Mouse (Mus musculus): ENCODE data around the gene Cep57. TPM values are rescaled to one million over a fixed set of nuclear protein-coding genes. Genes with fewer than 3 reads are reported as not detected.

Cep57 gene
- total RNA-seq (2014; rRNA removed) = 17.3 and 26.2 TPM in 2 replicates
- polyA plus RNA-seq (2015; fragmentation: Nextera tagmentation; extraction: Ambion mirVana) = 38.7 and 38.9 TPM in 2 replicates

DNA sequence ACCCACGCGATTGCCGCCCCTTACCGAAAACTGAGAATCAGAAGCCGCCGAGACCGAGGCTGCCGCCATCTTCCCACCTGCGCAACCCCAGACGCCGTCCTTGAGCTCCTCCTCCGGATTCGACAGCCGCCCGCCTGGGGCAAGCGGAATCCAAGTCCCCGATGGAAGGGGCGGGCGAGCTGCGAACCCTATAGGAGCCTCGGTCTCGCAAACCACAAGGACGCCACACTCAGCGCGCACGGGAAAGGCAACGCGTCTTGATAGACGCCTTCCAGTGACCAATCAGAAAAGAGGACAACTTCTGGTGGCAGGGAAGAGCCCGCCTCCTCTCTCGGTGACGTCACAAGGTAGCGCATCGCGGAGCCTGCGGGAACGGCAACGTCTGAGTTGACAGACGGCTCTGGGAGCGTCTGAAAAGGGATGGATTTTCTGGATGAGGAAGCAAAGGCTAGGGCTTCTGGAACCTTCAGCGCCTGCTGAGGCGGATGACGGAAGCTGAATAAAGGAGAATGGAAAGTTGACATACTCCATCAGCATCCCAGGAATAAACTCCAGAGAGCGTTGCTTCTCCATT is at the start of gene Cep57:
Gene Cep57, minus strand, starts transcription at position 276 of the 574 bp plus-strand sequence.
- DNase-seq (ENCODE audit: low spot score) = peak; percentile 99
- TF ChIP-seq CTCF (IDR thresholded peaks at IDR 0.05; ENCODE audit: low read depth) = no peak; the same call in 1 of the 2 replicates
- peak within 1 kb of the TSS; percentile 68 for H3K4me2 ChIP-seq (ENCODE audit: low read depth, low read length)

DNA sequence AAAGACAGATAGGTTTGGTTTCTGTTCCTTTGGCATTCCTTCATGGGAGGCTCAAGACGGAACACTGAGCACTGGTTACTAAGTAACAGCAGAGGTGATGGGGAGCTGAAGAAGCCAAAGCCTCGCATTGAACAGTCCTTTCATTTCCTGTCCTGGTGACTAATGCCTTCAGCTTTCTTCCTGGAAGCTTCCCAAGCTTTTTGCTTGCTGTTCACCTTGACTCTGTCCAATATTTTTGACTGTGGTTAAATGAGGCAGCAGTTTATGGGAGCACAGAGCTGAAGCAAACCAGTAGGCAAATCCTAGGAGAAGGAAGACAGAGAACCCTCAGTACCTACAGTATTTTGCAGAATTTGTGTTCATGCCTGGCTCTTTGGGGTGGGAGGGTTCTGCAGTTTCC is 48.4 kb upstream of the Cep57 start:
- Histone ChIP-seq H3K27me3 (ENCODE audit: insufficient read depth, low read length) (no peaks in the 10 kb centered on the region), H3K4me2 (ENCODE audit: low read depth, low read length) (no peak overlapping the region), H3K4me3 (ENCODE audit: low read length) (no peak overlapping the region), H3K4me1 (ENCODE audit: insufficient read depth, low read length) (no peaks in the 10 kb centered on the region), H3K9me3 (ENCODE audit: low read length) (no peaks in the 10 kb centered on the region), H3K36me3 (ENCODE audit: insufficient read depth, low read length) (no peaks in the 10 kb centered on the region), H3K9ac (replicated peaks; ENCODE audit: low read length) (no peak overlapping the region), H3K27ac (no peak overlapping the region)
- TF ChIP-seq CTCF (IDR thresholded peaks at IDR 0.05; ENCODE audit: low read depth) = no peak
- DNase-seq (ENCODE audit: low spot score) (no peak), ATAC-seq (no peak)
- 48% methylated on average over 2 of the region's 2 CpGs for whole genome bisulfite sequencing

More for the DNA sequence above, at the start of gene Cep57:
- Histone ChIP-seq H3K9ac (replicated peaks; ENCODE audit: low read length) (peak within 1 kb of the TSS; percentile 84), H3K4me3 (ENCODE audit: low read length) (peak within 1 kb of the TSS; percentile 89), H3K36me3 (ENCODE audit: insufficient read depth, low read length) (peaks cover 13% of the 10 kb centered on the region), H3K27ac (peak within 1 kb of the TSS; percentile 99), H3K9me3 (ENCODE audit: low read length) (no peaks in the 10 kb centered on the region), H3K4me1 (ENCODE audit: insufficient read depth, low read length) (0 out of 2 replicates have a peak, but pooled peaks cover 7% of the 10 kb centered on the region), H3K27me3 (ENCODE audit: insufficient read depth, low read length) (no peaks in the 10 kb centered on the region)
- under 1% methylated on average over 44 of the region's 44 CpGs for WGBS
- peak; percentile 93 for ATAC-seq

DNA sequence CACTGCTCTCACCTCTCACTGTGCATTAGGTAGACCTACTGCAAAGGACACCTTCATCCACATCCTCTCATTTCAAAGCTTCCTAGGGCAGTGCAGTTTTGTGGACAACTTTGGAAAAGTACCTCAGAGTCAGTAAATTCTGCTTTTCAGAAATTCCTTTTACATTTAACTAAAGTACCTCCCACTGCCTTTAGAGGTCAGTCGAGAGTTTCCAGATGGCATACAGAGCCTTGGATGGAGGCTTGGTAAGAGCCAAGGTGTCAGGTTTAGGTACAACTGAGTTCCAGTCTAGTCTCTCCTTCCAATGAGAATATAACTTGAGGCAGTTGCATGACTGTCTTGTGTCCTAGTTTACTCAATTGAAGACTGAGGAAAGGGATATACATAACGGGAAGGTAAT is 47.5 kb upstream of the Cep57 start:
- WGBS = 51% methylated on average over 2 of the region's 2 CpGs
- Histone ChIP-seq H3K4me2 (ENCODE audit: low read depth, low read length) (no peak overlapping the region), H3K36me3 (ENCODE audit: insufficient read depth, low read length) (no peaks in the 10 kb centered on the region), H3K27ac (no peak overlapping the region), H3K9me3 (ENCODE audit: low read length) (no peaks in the 10 kb centered on the region), H3K4me1 (ENCODE audit: insufficient read depth, low read length) (no peaks in the 10 kb centered on the region), H3K27me3 (ENCODE audit: insufficient read depth, low read length) (no peaks in the 10 kb centered on the region), H3K9ac (replicated peaks; ENCODE audit: low read length) (no peak overlapping the region), H3K4me3 (ENCODE audit: low read length) (no peak overlapping the region)
- ATAC-seq (no peak), DNase-seq (ENCODE audit: low spot score) (no peak)
- peak; percentile 50 for TF ChIP-seq CTCF (IDR thresholded peaks at IDR 0.05; ENCODE audit: low read depth)

DNA sequence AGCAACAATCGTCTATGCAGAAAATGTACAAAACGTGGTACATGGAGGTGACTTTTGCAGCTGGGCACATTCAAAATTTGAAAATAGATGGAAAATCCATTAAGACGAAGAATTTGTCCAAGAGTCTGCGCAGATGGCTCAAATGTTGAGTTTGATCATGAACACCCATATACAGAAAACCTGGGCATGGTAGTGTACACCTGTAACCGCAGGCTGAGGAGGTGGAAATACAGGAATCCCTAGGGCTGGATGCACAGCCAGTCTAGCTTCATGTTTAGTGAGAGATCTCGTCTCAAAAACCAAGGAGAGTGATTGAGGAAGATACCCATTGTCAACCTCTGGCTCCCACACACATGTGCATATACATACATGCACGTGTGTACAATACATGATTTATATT is 44.7 kb upstream of the Cep57 start:
- ATAC-seq = no peak

DNA sequence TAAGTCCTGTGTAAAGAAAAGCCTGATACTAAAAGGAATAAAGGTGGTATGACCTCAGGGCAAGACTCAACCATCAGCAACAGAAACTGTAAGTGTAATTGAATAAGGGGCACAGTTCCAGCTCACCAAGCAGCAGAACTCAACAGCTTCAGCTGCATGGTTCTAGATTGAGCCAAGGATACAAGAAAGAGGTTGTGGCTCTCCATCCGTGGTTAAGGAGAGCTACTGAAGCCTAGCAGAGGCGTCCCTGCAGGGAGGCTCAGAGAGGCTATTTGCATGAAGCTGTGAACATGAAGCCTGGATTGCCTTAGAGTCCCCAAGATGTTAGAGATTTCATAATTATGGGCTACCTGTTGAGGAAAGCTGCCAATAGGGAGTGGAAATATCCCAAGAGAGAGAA is 40.7 kb upstream of the Cep57 start:
- H3K27me3 ChIP-seq (ENCODE audit: insufficient read depth, low read length) = no peaks in the 10 kb centered on the region
- ATAC-seq (no peak), DNase-seq (ENCODE audit: low spot score) (no peak)
- no peaks in the 10 kb centered on the region for H3K4me1 ChIP-seq (ENCODE audit: insufficient read depth, low read length)
- WGBS = 57% methylated on average over 2 of the region's 2 CpGs
- H3K4me2 ChIP-seq (ENCODE audit: low read depth, low read length) = no peak overlapping the region
- no peaks in the 10 kb centered on the region for H3K36me3 ChIP-seq (ENCODE audit: insufficient read depth, low read length)
- no peak for TF ChIP-seq CTCF (IDR thresholded peaks at IDR 0.05; ENCODE audit: low read depth)
- no peak overlapping the region for H3K27ac ChIP-seq
- no peak overlapping the region for H3K4me3 ChIP-seq (ENCODE audit: low read length)
- no peak overlapping the region for H3K9ac ChIP-seq (replicated peaks; ENCODE audit: low read length)
- H3K9me3 ChIP-seq (ENCODE audit: low read length) = no peaks in the 10 kb centered on the region

More for the DNA sequence above, 44.7 kb upstream of the Cep57 start:
- Histone ChIP-seq H3K4me3 (ENCODE audit: low read length) (no peak overlapping the region), H3K4me1 (ENCODE audit: insufficient read depth, low read length) (no peaks in the 10 kb centered on the region), H3K9ac (replicated peaks; ENCODE audit: low read length) (no peak overlapping the region), H3K9me3 (ENCODE audit: low read length) (no peaks in the 10 kb centered on the region), H3K4me2 (ENCODE audit: low read depth, low read length) (no peak overlapping the region), H3K36me3 (ENCODE audit: insufficient read depth, low read length) (no peaks in the 10 kb centered on the region), H3K27ac (no peak overlapping the region), H3K27me3 (ENCODE audit: insufficient read depth, low read length) (no peaks in the 10 kb centered on the region)
- 87% methylated on average over 7 of the region's 7 CpGs for WGBS
- no peak for TF ChIP-seq CTCF (IDR thresholded peaks at IDR 0.05; ENCODE audit: low read depth)
- DNase-seq (ENCODE audit: low spot score) = no peak

DNA sequence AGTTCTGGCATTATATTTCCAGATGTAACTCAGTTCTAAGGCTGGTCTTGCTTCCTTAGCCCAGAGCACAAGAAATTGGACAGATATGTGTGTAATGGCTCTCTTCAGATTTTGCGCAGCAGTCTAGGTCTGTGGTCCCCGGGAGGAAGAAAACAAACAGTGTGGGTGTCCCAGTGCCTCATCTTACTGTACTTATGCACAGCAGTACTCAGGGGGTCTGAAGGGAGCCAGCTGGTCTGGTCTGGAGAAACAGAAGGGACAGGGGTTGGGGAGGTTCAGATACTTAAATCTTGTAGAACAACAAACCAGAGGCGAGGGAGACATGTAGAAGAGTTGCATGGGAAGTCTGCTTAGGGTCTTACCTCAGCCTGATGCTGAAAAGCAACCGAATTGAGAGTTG is 29.9 kb upstream of the Cep57 start:
- no peak for TF ChIP-seq CTCF (IDR thresholded peaks at IDR 0.05; ENCODE audit: low read depth)
- DNase-seq (ENCODE audit: low spot score) = no peak
- no peak overlapping the region for H3K4me3 ChIP-seq (ENCODE audit: low read length)
- H3K9me3 ChIP-seq (ENCODE audit: low read length) = no peaks in the 10 kb centered on the region
- 78% methylated on average over 4 of the region's 4 CpGs for WGBS
- H3K27me3 ChIP-seq (ENCODE audit: insufficient read depth, low read length) = no peaks in the 10 kb centered on the region
- H3K9ac ChIP-seq (replicated peaks; ENCODE audit: low read length) = no peak overlapping the region
- no peaks in the 10 kb centered on the region for H3K36me3 ChIP-seq (ENCODE audit: insufficient read depth, low read length)
- no peak overlapping the region for H3K4me2 ChIP-seq (ENCODE audit: low read depth, low read length)
- H3K27ac ChIP-seq = no peak overlapping the region
- no peaks in the 10 kb centered on the region for H3K4me1 ChIP-seq (ENCODE audit: insufficient read depth, low read length)
- no peak for ATAC-seq

DNA sequence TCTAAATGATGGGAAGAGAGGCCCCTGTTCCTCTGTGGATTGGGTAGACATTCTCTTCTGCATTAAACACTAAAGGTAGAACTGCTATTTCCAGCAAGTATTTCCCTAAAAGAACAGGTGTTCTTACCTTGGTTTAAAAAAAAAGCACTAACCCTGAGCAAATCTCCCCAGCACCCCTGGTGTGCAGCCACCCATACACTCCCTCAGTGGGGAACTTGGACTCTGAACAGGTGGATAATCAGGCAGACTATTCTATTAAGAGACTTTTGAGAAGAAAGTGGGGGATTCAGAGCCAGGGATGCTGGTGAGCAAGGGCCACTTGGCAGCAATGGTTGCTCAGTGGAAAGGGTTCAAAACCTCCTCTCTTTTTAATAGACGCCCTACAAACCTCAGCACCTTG is 29.3 kb upstream of the Cep57 start:
- H3K9me3 ChIP-seq (ENCODE audit: low read length) = no peaks in the 10 kb centered on the region
- H3K4me3 ChIP-seq (ENCODE audit: low read length) = no peak overlapping the region
- H3K27ac ChIP-seq = no peak overlapping the region
- WGBS = 65% methylated on average over 1 of the region's 1 CpGs
- ATAC-seq (no peak), DNase-seq (ENCODE audit: low spot score) (no peak)
- H3K27me3 ChIP-seq (ENCODE audit: insufficient read depth, low read length) = no peaks in the 10 kb centered on the region
- H3K36me3 ChIP-seq (ENCODE audit: insufficient read depth, low read length) = no peaks in the 10 kb centered on the region
- H3K9ac ChIP-seq (replicated peaks; ENCODE audit: low read length) = no peak overlapping the region
- H3K4me2 ChIP-seq (ENCODE audit: low read depth, low read length) = no peak overlapping the region
- H3K4me1 ChIP-seq (ENCODE audit: insufficient read depth, low read length) = no peaks in the 10 kb centered on the region
- no peak for TF ChIP-seq CTCF (IDR thresholded peaks at IDR 0.05; ENCODE audit: low read depth)
